Mouse (Mus musculus) stomach, postnatal 0 days (tissue): Measurements from ENCODE around the gene Iqcg. TPM values are rescaled to one million over a fixed set of nuclear protein-coding genes. Genes with fewer than 3 reads are reported as not detected.

Experiments used
- ATAC-seq: fragments of 200-750 bp; cut with Nextera tagmentation; 2 replicates; pipeline ENCODE4 v1.8.0; 2017; ENCODE audit not compliant: low FRiP score, low TSS enrichment
- DNase-seq: peaks from one replicate; pipeline ENCODE4 v3.0.0-alpha.2; 2016; ENCODE audit warnings: low spot score
- H3K27ac ChIP-seq: fragments of 300-500 bp; sonication (generic); replicated peaks from 2 replicates; pipeline ENCODE4 v1.5.1; 2014; ENCODE audit warnings: mild to moderate bottlenecking, control low read depth
- H3K27me3 ChIP-seq: fragments of 300-500 bp; sonication (generic); 2 replicates; pipeline ENCODE4 v1.6.1; 2014; ENCODE audit warnings: low read length; ENCODE audit not compliant: control insufficient read depth, insufficient read depth
- H3K36me3 ChIP-seq: fragments of 300-500 bp; sonication (generic); 2 replicates; pipeline ENCODE4 v1.6.1; 2014; ENCODE audit warnings: low read length, mixed read lengths; ENCODE audit not compliant: control insufficient read depth, insufficient read depth
- H3K4me1 ChIP-seq: fragments of 300-500 bp; sonication (generic); replicated peaks from 2 replicates; pipeline ENCODE4 v1.6.1; 2014; ENCODE audit warnings: antibody characterized with exemption; ENCODE audit not compliant: control insufficient read depth, insufficient read depth
- H3K4me2 ChIP-seq: fragments of 300-500 bp; sonication (generic); replicated peaks from 2 replicates; pipeline ENCODE4 v1.6.1; 2014; ENCODE audit warnings: low read depth, mild to moderate bottlenecking, control low read depth, moderate library complexity
- H3K4me3 ChIP-seq: fragments of 300-500 bp; sonication (generic); 2 replicates; pipeline ENCODE4 v1.5.1; 2014; ENCODE audit warnings: low read depth, low read length, control low read depth
- H3K9ac ChIP-seq: fragments of 300-500 bp; sonication (generic); 2 replicates; pipeline ENCODE4 v1.6.1; 2014; ENCODE audit warnings: mild to moderate bottlenecking, low read length, control low read depth, mixed read lengths
- H3K9me3 ChIP-seq: fragments of 300-500 bp; sonication (generic); 2 replicates; pipeline ENCODE4 v1.6.1; 2016; ENCODE audit warnings: low read length; ENCODE audit not compliant: control insufficient read depth
- CTCF ChIP-seq: IDR thresholded peaks from 2 replicates; pipeline ENCODE4 v1.5.1; 2016; ENCODE audit warnings: antibody characterized with exemption, low read depth, mild to moderate bottlenecking, moderate library complexity
- EP300 ChIP-seq: optimal IDR thresholded peaks from 2 replicates; pipeline ENCODE3; 2016; ENCODE audit warnings: antibody characterized with exemption
- WGBS: fragments of 180-500 bp; shearing (Covaris S2); extraction: QIAGEN DNeasy Blood & Tissue Kit; methylation state at CpG from one replicate; pipeline ENCODE4 v1.1.7; 2014; 5-methylcytosine and 5-hydroxymethylcytosine counted together
- microRNA counts: library from miRNA; unstranded; fragments of <30 nt; microRNA quantifications from one replicate; lab custom pipeline; 2015
- microRNA-seq: library from miRNA; unstranded; fragments of <30 nt; microRNA quantifications from one replicate; pipeline ENCODE4, GENCODE M21; 2016
- polyA plus RNA-seq: library from polyadenylated mRNA; unstranded; fragments of >200 nt; fragmentation: Nextera tagmentation; extraction: Ambion mirVana; gene quantifications from 2 replicates; pipeline ENCODE4 v1.2.1, GENCODE M21; 2015

Gene Iqcg
- polyA plus RNA-seq, 1 experiment from 2014 or later = 0.98 TPM

- H3K36me3 ChIP-seq = peaks cover 9% of the 10 kb centered on the region; the same call in 1 of the 2 replicates
- no peaks in the 10 kb centered on the region for H3K4me1 ChIP-seq
- ATAC-seq (no peak), DNase-seq (no peak)
- H3K4me2 ChIP-seq = no peak overlapping the region
- H3K27ac ChIP-seq = no peak overlapping the region
- TF ChIP-seq CTCF (no peak), EP300 (no peak)
- no peaks in the 10 kb centered on the region for H3K9me3 ChIP-seq
- no peak overlapping the region for H3K9ac ChIP-seq
- H3K4me3 ChIP-seq = no peak overlapping the region
- no peaks in the 10 kb centered on the region for H3K27me3 ChIP-seq
- 59% methylated on average over 5 of the region's 5 CpGs for WGBS
These were observed 83.5 kb downstream of the Iqcg start for GRCm38 (mm10) chr16:32972535-32972934.

MicroRNAs within 50 kb of the gene (microRNA counts, 519-probe panel; counts per million panel counts)
- microRNA mmu-miR-1947 (lab: Ali Mortazavi, UCI) = not detected

Small RNAs within 50 kb of the gene (microRNA-seq; reads per million reads assigned to microRNA genes)
- gene Gm22231 = not detected
- 1.6 reads per million for gene Mir1947

Other genes with a start within 250 kb of the Iqcg start
- gene Smbd1, start 245.7 kb downstream of the Iqcg start, polyA plus RNA-seq = 0.19 and 0.21 TPM in 2 replicates
- gene Fyttd1, start 178.7 kb downstream of the Iqcg start, polyA plus RNA-seq = 60.4 and 66.5 TPM in 2 replicates
- gene Rubcn, start 178.5 kb downstream of the Iqcg start, polyA plus RNA-seq = 7.1 and 8.3 TPM in 2 replicates
- 5.4 and 8.1 TPM in 2 replicates for gene Lrch3, start 142.1 kb downstream of the Iqcg start, polyA plus RNA-seq
- gene Rpl35a, start 235 bp upstream of the Iqcg start, polyA plus RNA-seq = 779 and 827 TPM in 2 replicates
- gene Lmln, start 6.3 kb upstream of the Iqcg start, polyA plus RNA-seq = 0.47 and 0.85 TPM in 2 replicates
- 8.1 and 9.0 TPM in 2 replicates for gene Osbpl11, start 128.9 kb upstream of the Iqcg start, polyA plus RNA-seq
- gene Snx4, start 195.2 kb upstream of the Iqcg start, polyA plus RNA-seq = 59.3 and 59.7 TPM in 2 replicates